Mouse (Mus musculus) right cerebral cortex, postnatal 4 days (tissue): ENCODE data around the gene Kdm5d.

Experiments used
- DNase-seq: peaks from one replicate; pipeline ENCODE4 v3.0.0-alpha.2; 2022

Gene Kdm5d

DNA sequence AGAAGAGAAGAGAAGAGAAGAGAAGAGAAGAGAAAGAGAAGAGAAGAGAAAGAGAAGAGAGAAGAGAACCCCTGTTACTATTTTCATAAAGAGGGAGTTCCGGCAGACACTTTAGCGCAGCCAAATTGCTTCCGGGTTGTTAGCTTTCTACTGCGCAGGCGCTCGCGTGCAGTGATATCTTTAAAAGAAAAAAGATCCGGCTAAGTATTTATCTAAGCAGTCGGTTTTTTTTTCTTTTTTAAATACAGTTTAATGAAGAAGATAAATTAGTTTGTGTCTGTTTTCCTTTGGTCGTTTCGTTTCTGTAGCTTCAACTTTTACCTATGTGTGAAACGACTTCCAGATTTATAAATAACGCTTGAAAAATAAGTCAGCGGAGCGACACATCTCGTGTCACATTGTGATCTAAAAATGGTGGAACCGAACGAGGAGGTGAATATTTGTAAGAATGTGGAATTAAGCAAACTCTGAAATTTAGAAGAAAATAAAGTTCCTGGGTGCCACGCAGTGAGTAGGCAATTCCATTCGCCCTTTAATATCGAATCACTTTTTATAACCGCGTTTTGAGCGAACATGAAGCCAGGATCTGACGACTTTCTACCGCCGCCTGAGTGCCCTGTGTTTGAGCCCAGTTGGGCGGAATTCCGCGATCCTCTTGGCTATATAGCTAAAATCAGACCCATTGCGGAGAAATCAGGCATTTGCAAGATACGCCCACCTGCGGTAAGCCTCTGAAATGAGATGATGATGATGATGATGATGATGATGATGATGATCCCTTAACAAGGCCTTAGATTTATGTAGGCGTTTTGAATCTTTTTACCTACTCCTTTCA, at the start of gene Kdm5d:
Kdm5d (plus strand) TSS at position 396 of the 835 bp plus-strand sequence.
- DNase-seq: peak; percentile 49

GRCm38 (mm10) chrY:872404-872803, 25.2 kb upstream of the Kdm5d start:
- DNase-seq: no peak

GRCm38 (mm10) chrY:872855-873549, 24.6 kb upstream of the Kdm5d start:
- DNase-seq: peak; percentile 1
